Mouse (Mus musculus): ENCODE measurements around the gene Rrp1b.

DNA sequence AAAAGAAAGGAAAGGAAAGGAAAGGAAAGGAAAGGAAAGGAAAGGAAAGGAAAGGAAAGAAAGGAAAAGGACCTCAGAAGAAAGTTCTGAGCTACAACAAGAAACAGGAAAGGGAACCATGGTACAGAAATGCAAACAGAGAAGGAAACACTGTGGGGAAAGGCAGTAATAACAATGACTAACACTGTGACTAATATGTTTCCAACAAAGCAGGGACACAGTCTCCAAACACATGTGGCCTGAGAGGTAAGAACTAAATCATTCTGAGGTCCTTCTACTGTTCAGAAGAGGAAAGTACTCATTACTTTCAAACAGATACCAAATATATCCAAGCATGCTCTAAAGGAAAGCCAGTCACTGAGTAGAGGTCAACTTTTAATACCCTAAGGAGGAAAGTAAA lies 41.8 kb upstream of the Rrp1b start:
- TF ChIP-seq CTCF (IDR thresholded peaks at IDR 0.05) (no peak), POLR2A (IDR thresholded peaks at IDR 0.05; ENCODE audit: insufficient read depth, low read depth, low read length) (no peak), EP300 (IDR thresholded peaks at IDR 0.05; ENCODE audit: insufficient read depth, low read depth, low read length) (no peak)
